Mouse (Mus musculus) stomach, embryonic 15.5 days (tissue): ENCODE results near the gene Zmynd19. TPM values are rescaled to one million over a fixed set of nuclear protein-coding genes. Genes with fewer than 3 reads are reported as not detected.

Experiments
- ATAC-seq: fragments of 200-750 bp; cut with Nextera tagmentation; 2 replicates; pipeline ENCODE4 v1.8.0; 2017; ENCODE audit warnings: low read depth, moderate number of reproducible peaks, moderate TSS enrichment; ENCODE audit not compliant: insufficient read depth, low FRiP score
- H3K27ac ChIP-seq: fragments of 300-500 bp; sonication (generic); 2 replicates; pipeline ENCODE4 v1.5.1; 2015; ENCODE audit warnings: mild to moderate bottlenecking, inconsistent platforms
- H3K27me3 ChIP-seq: fragments of 300-500 bp; sonication (generic); replicated peaks from 2 replicates; pipeline ENCODE4 v1.6.1; 2015; ENCODE audit warnings: inconsistent platforms
- H3K36me3 ChIP-seq: fragments of 300-500 bp; sonication (generic); 2 replicates; pipeline ENCODE4 v1.6.1; 2015; ENCODE audit warnings: inconsistent platforms
- H3K4me1 ChIP-seq: fragments of 300-500 bp; sonication (generic); 2 replicates; pipeline ENCODE4 v1.6.1; 2015; ENCODE audit warnings: inconsistent platforms
- H3K4me2 ChIP-seq: fragments of 300-500 bp; sonication (generic); 2 replicates; pipeline ENCODE4 v1.6.1; 2015; ENCODE audit warnings: mild to moderate bottlenecking, inconsistent platforms
- H3K4me3 ChIP-seq: fragments of 300-500 bp; sonication (generic); replicated peaks from 2 replicates; pipeline ENCODE4 v1.5.1; 2015; ENCODE audit warnings: inconsistent platforms
- H3K9ac ChIP-seq: fragments of 300-500 bp; sonication (generic); 2 replicates; pipeline ENCODE4 v1.6.1; 2015; ENCODE audit warnings: inconsistent platforms
- H3K9me3 ChIP-seq: fragments of 300-500 bp; sonication (generic); 2 replicates; pipeline ENCODE4 v1.6.1; 2016; ENCODE audit warnings: inconsistent platforms
- WGBS: fragments of 180-500 bp; shearing (Covaris S2); methylation state at CpG from one replicate; pipeline ENCODE4 v1.1.7; 2015; 5-methylcytosine and 5-hydroxymethylcytosine counted together
- microRNA-seq: library from miRNA; unstranded; fragments of <30 nt; microRNA quantifications from one replicate; pipeline ENCODE4, GENCODE M21; 2016
- polyA plus RNA-seq: library from polyadenylated mRNA; unstranded; fragments of >200 nt; fragmentation: Nextera tagmentation; extraction: Ambion mirVana; gene quantifications from 2 replicates; pipeline ENCODE4 v1.2.1, GENCODE M21; 2015

Gene Zmynd19
- polyA plus RNA-seq, 1 experiment from 2014 or later = 16.5 TPM

- no peaks in the 10 kb centered on the region for H3K4me1 ChIP-seq
- no peaks in the 10 kb centered on the region for H3K9me3 ChIP-seq
- no peak overlapping the region for H3K4me2 ChIP-seq
- no peak overlapping the region for H3K4me3 ChIP-seq
- H3K27ac ChIP-seq = no peak overlapping the region
- H3K9ac ChIP-seq = no peak overlapping the region
- H3K27me3 ChIP-seq = no peaks in the 10 kb centered on the region
- WGBS = 83% methylated on average over 2 of the region's 2 CpGs
- no peaks in the 10 kb centered on the region for H3K36me3 ChIP-seq
- no peak for ATAC-seq
These were observed 46.9 kb downstream of the Zmynd19 start for GRCm38 (mm10) chr2:24996471-24996870.

GRCm38 (mm10) chr2:25000544-25001235 lies 51.1 kb downstream of the Zmynd19 start:
- H3K4me2 ChIP-seq = no peak overlapping the region
- 68% methylated on average over 3 of the region's 3 CpGs for WGBS
- H3K27me3 ChIP-seq = no peaks in the 10 kb centered on the region
- H3K36me3 ChIP-seq = no peaks in the 10 kb centered on the region
- no peak overlapping the region for H3K9ac ChIP-seq
- no peaks in the 10 kb centered on the region for H3K4me1 ChIP-seq
- H3K4me3 ChIP-seq = no peak overlapping the region
- H3K27ac ChIP-seq = no peak overlapping the region
- no peak for ATAC-seq
- H3K9me3 ChIP-seq = no peaks in the 10 kb centered on the region

DNA sequence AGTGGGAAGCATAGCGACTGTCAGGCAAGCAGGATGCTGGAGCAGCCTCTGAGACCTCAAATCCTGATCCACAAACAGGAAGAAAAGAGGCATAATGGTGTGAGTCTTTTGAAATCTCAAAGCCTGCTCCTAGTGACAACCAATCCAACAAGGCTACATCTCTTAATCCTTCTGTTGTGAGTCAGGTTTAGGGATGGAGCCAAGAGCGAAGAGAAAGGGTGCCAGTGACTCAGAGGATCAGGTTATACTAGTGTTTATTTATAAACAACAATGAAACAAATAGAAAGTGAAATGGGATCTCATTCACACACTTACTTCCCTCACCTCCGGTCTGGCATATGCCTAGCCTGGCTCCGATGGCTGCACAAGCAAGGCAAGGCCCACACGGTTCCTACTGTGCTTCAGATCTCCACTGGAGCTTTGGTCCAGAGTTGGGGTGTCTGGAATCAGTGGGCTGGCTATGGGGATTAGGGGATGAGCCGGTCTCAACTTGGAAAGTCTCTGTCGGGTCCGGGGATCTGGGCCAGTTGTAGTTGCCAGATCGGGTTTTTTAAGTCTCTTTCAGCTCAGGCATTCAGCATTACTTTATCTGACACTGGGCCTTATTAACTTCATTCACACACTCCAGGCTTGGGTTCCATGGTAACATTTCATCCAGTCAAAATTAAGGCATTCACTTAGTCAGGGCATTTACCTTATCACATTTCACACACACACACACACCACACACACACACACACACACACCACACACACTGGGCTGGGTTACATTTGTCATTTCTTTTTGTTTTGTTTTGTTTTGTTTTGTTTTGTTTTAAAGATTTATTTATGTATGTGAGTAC lies 54.6 kb downstream of the Zmynd19 start:
- 80% methylated on average over 9 of the region's 9 CpGs for WGBS
- no peak overlapping the region for H3K4me3 ChIP-seq
- no peaks in the 10 kb centered on the region for H3K9me3 ChIP-seq
- no peak for ATAC-seq
- H3K4me2 ChIP-seq = no peak overlapping the region
- no peaks in the 10 kb centered on the region for H3K4me1 ChIP-seq
- H3K9ac ChIP-seq = no peak overlapping the region
- no peaks in the 10 kb centered on the region for H3K27me3 ChIP-seq
- H3K36me3 ChIP-seq = no peaks in the 10 kb centered on the region
- H3K27ac ChIP-seq = no peak overlapping the region

- WGBS = 88% methylated on average over 1 of the region's 1 CpGs
- no peak overlapping the region for H3K4me2 ChIP-seq
- no peaks in the 10 kb centered on the region for H3K36me3 ChIP-seq
- no peaks in the 10 kb centered on the region for H3K9me3 ChIP-seq
- no peaks in the 10 kb centered on the region for H3K27me3 ChIP-seq
- H3K4me3 ChIP-seq = no peak overlapping the region
- no peaks in the 10 kb centered on the region for H3K4me1 ChIP-seq
- H3K9ac ChIP-seq = no peak overlapping the region
- no peak for ATAC-seq
- H3K27ac ChIP-seq = no peak overlapping the region
These were observed 57.2 kb downstream of the Zmynd19 start for GRCm38 (mm10) chr2:25006767-25007166.

DNA sequence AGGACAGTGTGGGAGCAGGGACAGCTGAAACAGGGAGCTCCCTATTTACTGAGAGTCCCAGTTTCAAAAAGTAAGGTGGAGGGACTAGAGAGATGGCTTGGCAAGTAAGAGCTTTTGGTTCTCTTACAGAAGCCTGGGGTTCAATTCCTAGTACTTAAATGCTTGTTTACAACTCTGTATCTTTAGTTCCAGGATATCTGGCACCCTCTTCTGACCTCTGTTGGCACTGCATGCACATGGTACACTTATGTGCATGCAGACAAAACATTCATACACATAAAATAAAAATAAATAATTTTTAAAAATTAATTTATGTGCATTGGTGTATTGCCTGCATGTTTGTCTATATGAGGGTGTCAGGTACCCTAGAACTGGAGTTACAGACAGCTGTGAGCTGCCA lies 58.7 kb downstream of the Zmynd19 start:
- H3K9me3 ChIP-seq = no peaks in the 10 kb centered on the region
- H3K9ac ChIP-seq = no peak overlapping the region
- H3K27me3 ChIP-seq = no peaks in the 10 kb centered on the region
- ATAC-seq = no peak
- no peaks in the 10 kb centered on the region for H3K4me1 ChIP-seq
- no peak overlapping the region for H3K4me2 ChIP-seq
- H3K27ac ChIP-seq = no peak overlapping the region
- H3K36me3 ChIP-seq = no peaks in the 10 kb centered on the region
- no peak overlapping the region for H3K4me3 ChIP-seq

Small RNA genes within 50 kb of the gene (microRNA-seq; reads per million reads assigned to microRNA genes)
- not detected for gene Gm22875

Other genes with a start within 250 kb of the Zmynd19 start
- 1.1 and 1.2 TPM in 2 replicates for gene Cacna1b, start 186.6 kb upstream of the Zmynd19 start, polyA plus RNA-seq
- 72.4 and 74.2 TPM in 2 replicates for gene Ehmt1, start 30.2 kb upstream of the Zmynd19 start, polyA plus RNA-seq
- 90.2 and 90.5 TPM in 2 replicates for gene Arrdc1, start 14.5 kb upstream of the Zmynd19 start, polyA plus RNA-seq
- 23.1 and 24.0 TPM in 2 replicates for gene Dph7, start 12.6 kb downstream of the Zmynd19 start, polyA plus RNA-seq
- gene Mrpl41, start 25.3 kb downstream of the Zmynd19 start, polyA plus RNA-seq = 122 and 129 TPM in 2 replicates
- gene Pnpla7, start 26.2 kb downstream of the Zmynd19 start, polyA plus RNA-seq = 8.6 TPM in 2 replicates
- 59.8 and 63.7 TPM in 2 replicates for gene Nsmf, start 104.6 kb downstream of the Zmynd19 start, polyA plus RNA-seq
- gene Entpd8, start 130.5 kb downstream of the Zmynd19 start, polyA plus RNA-seq = 2.5 and 2.8 TPM in 2 replicates
- gene Noxa1, start 145.4 kb downstream of the Zmynd19 start, polyA plus RNA-seq = 11.4 and 16.1 TPM in 2 replicates
- gene Nrarp, start 231.0 kb downstream of the Zmynd19 start, polyA plus RNA-seq = 16.9 and 17.1 TPM in 2 replicates
- gene Tor4a, start 247.1 kb downstream of the Zmynd19 start, polyA plus RNA-seq = 15.5 and 17.2 TPM in 2 replicates